Mouse (Mus musculus) erythroid progenitor cell, adult 5-6 weeks (primary cell): ENCODE data around the gene Gm6509. TPM values are rescaled to one million over a fixed set of nuclear protein-coding genes. Genes with fewer than 3 reads are reported as not detected.
"Not testable (repeated sequence)": the region's sequence is repeated elsewhere in the genome, so short reads cannot be mapped to it uniquely, and the experiment has no call there.

Source experiments
- ATAC-seq: replicated peaks from 2 replicates; pipeline ENCODE4 v1.8.0; 2016; ENCODE audit warnings: moderate number of reproducible peaks, mild to moderate bottlenecking, moderate TSS enrichment, inconsistent platforms; ENCODE audit not compliant: poor library complexity, low FRiP score, severe bottlenecking
- total RNA-seq, 2 experiments: library from RNA; stranded (forward) in 1 of 2; stranded (reverse) in 1 of 2; fragments of 150-400 nt in 1 of 2; fragments of 186-747, 209-891 nt in 1 of 2; gene quantifications; 2 replicates each; pipeline versions ENCODE4 v1.2.3 to v1.2.4; 2015 to 2017; ENCODE audit warnings: low replicate concordance in 2 of 2

Gm6509 gene
- total RNA-seq (2015; ENCODE audit: low replicate concordance): not detected in 2 replicates
- total RNA-seq (2017; ENCODE audit: low replicate concordance): not detected in 2 replicates

DNA sequence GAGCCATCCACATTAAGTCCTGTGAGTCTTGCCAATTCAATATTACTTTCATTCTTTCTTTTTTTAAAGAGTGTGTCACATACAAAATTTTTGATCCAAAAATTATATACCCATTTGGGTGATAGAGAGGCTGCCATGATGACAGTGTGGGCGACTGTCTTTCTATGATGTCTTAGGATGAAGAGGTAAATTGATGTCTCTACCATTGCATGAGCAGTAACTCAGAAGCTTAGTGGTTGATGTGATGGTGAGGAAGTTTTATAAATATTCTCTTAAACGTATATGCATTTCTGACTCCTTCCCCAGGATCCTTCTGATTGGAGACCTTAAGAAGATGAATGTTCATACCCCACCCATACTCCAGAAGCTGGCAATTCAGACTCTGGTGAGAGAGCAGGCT lies at the start of gene Gm6509:
Gene Gm6509, plus strand, starts transcription at position 301 of the 400 bp plus-strand sequence.
- not testable (repeated sequence) for ATAC-seq

GRCm38 (mm10) chr5:94616242-94616641 lies 7.5 kb upstream of the Gm6509 start, which contains the start of gene Gm3147:
Gene Gm3147, minus strand, starts transcription at chr5:94616342.
- ATAC-seq: not testable (repeated sequence)

GRCm38 (mm10) chr5:94648082-94648481 lies 24.3 kb downstream of the Gm6509 start, which contains the start of gene Gm6205:
Gene Gm6205, plus strand, starts transcription at chr5:94648382.
- ATAC-seq: not testable (repeated sequence)

Other genes starting within 250 kb of the Gm6509 start
- gene Gm7682, start 178.2 kb upstream of the Gm6509 start, total RNA-seq (2015; ENCODE audit: low replicate concordance): not detected in 2 replicates
- gene Gm7682, start 178.2 kb upstream of the Gm6509 start, total RNA-seq (2017; ENCODE audit: low replicate concordance): not detected in 2 replicates
- gene Gm3139, start 97.7 kb upstream of the Gm6509 start, total RNA-seq (2015; ENCODE audit: low replicate concordance): not detected in 2 replicates
- not detected in 2 replicates for gene Gm3139, start 97.7 kb upstream of the Gm6509 start, total RNA-seq (2017; ENCODE audit: low replicate concordance)
- gene Gm3147, start 7.6 kb upstream of the Gm6509 start, total RNA-seq (2015; ENCODE audit: low replicate concordance): not detected in 2 replicates
- not detected in 2 replicates for gene Gm3147, start 7.6 kb upstream of the Gm6509 start, total RNA-seq (2017; ENCODE audit: low replicate concordance)
- not detected in 2 replicates for gene Gm6205, start 24.4 kb downstream of the Gm6509 start, total RNA-seq (2015; ENCODE audit: low replicate concordance)
- not detected in 2 replicates for gene Gm6205, start 24.4 kb downstream of the Gm6509 start, total RNA-seq (2017; ENCODE audit: low replicate concordance)
- not detected in 2 replicates for gene Gm3183, start 241.5 kb downstream of the Gm6509 start, total RNA-seq (2015; ENCODE audit: low replicate concordance)
- not detected in 2 replicates for gene Gm3183, start 241.5 kb downstream of the Gm6509 start, total RNA-seq (2017; ENCODE audit: low replicate concordance)